Mouse (Mus musculus) liver, embryonic 16.5 days (tissue): ENCODE results near the gene Deup1. TPM values are rescaled to one million over a fixed set of nuclear protein-coding genes. Genes with fewer than 3 reads are reported as not detected.

ENCODE experiments used
- ATAC-seq: fragments of 200-750 bp; cut with Nextera tagmentation; 2 replicates; pipeline ENCODE4 v1.8.0; 2017; ENCODE audit warnings: low read depth, mild to moderate bottlenecking, moderate number of reproducible peaks, moderate library complexity
- H3K27ac ChIP-seq: fragments of 300-500 bp; sonication (generic); 2 replicates; pipeline ENCODE4 v1.5.1; 2014; ENCODE audit warnings: mild to moderate bottlenecking, low read length
- H3K27me3 ChIP-seq: fragments of 300-500 bp; sonication (generic); 2 replicates; pipeline ENCODE4 v1.6.1; 2014; ENCODE audit warnings: low read depth, low read length, mixed read lengths; ENCODE audit not compliant: control insufficient read depth, insufficient read depth
- H3K36me3 ChIP-seq: fragments of 300-500 bp; sonication (generic); 2 replicates; pipeline ENCODE4 v1.6.1; 2014; ENCODE audit warnings: mild to moderate bottlenecking; ENCODE audit not compliant: control insufficient read depth, insufficient read depth
- H3K4me1 ChIP-seq: fragments of 300-500 bp; sonication (generic); 2 replicates; pipeline ENCODE4 v1.6.1; 2014; ENCODE audit warnings: low read depth, low read length, mixed read lengths; ENCODE audit not compliant: control insufficient read depth
- H3K4me2 ChIP-seq: fragments of 300-500 bp; sonication (generic); 2 replicates; pipeline ENCODE4 v1.6.1; 2014; ENCODE audit warnings: low read depth, low read length, mixed read lengths
- H3K4me3 ChIP-seq: fragments of 300-500 bp; sonication (generic); 2 replicates; pipeline ENCODE4 v1.5.1; 2014; ENCODE audit warnings: low read depth, mild to moderate bottlenecking, low read length
- H3K9ac ChIP-seq: fragments of 300-500 bp; sonication (generic); 2 replicates; pipeline ENCODE4 v1.6.1; 2014; ENCODE audit warnings: low read depth, low read length
- H3K9me3 ChIP-seq: fragments of 300-500 bp; sonication (generic); replicated peaks from 2 replicates; pipeline ENCODE4 v1.6.1; 2016; ENCODE audit warnings: low read length; ENCODE audit not compliant: control insufficient read depth
- WGBS: fragments of 180-500 bp; shearing (Covaris S2); extraction: QIAGEN DNeasy Blood & Tissue Kit; methylation state at CpG from one replicate; pipeline ENCODE4 v1.1.7; 2014; ENCODE audit not compliant: insufficient replicate concordance; 5-methylcytosine and 5-hydroxymethylcytosine counted together
- polyA plus RNA-seq: library from polyadenylated mRNA; unstranded; fragments of >200 nt; fragmentation: Nextera tagmentation; extraction: Ambion mirVana; gene quantifications from 2 replicates; pipeline ENCODE4 v1.2.1, GENCODE M21; 2015

Deup1 gene
- polyA plus RNA-seq, 1 experiment from 2014 or later = 0.09 TPM

DNA sequence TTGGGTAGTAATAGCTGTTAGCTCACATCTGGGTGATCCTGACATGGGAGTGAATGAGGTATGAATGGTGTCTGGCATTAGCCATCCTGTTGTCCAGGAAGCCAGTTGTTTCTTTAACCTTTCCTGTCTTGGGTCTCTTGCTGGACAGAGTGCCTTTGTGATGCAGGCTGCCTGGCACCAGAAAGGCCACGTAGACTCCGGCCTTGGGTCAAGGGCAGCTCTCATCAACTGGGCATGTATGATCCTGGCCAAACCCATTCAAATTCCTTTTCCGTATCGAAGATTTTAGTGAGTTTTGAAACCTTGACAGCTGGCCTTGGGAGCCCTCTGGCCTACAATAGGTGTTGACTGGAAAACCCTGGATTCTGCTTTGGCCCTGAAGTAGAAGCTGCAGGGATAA lies 109.8 kb downstream of the Deup1 start:
- Histone ChIP-seq H3K36me3 (no peaks in the 10 kb centered on the region), H3K9ac (no peak overlapping the region), H3K27ac (no peak overlapping the region), H3K9me3 (no peaks in the 10 kb centered on the region), H3K4me2 (no peak overlapping the region), H3K27me3 (no peaks in the 10 kb centered on the region), H3K4me1 (no peaks in the 10 kb centered on the region), H3K4me3 (no peak overlapping the region)
- ATAC-seq = no peak
- WGBS = 76% methylated on average over 4 of the region's 4 CpGs

DNA sequence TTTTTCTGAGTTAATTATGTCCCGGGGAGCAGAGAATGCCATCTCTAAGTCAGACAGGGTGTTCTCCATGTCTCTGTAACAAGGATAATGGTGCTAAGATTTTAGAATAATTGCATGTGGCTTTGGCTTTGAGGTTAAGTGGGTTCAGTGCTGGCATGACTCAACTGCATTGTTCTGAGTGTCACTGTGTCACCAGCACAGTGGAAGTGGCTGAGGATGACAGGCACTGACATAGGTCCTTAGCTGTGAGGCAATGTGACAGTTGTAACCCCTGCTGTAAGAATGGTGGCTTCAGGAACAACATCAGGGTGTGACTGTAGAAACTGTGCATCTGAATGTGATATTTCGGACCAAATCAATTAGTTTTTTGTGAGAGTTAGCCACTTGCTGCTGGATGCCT lies 111.7 kb downstream of the Deup1 start:
- Histone ChIP-seq H3K27ac (no peak overlapping the region), H3K4me3 (no peak overlapping the region), H3K9ac (no peak overlapping the region), H3K4me1 (no peaks in the 10 kb centered on the region; the same call in 1 of the 2 replicates), H3K4me2 (no peak overlapping the region), H3K27me3 (no peaks in the 10 kb centered on the region), H3K9me3 (no peaks in the 10 kb centered on the region), H3K36me3 (no peaks in the 10 kb centered on the region)
- WGBS = 64% methylated on average over 2 of the region's 2 CpGs
- no peak for ATAC-seq

GRCm38 (mm10) chr9:15512918-15513317 lies 114.8 kb downstream of the Deup1 start:
- H3K36me3 ChIP-seq = no peaks in the 10 kb centered on the region

DNA sequence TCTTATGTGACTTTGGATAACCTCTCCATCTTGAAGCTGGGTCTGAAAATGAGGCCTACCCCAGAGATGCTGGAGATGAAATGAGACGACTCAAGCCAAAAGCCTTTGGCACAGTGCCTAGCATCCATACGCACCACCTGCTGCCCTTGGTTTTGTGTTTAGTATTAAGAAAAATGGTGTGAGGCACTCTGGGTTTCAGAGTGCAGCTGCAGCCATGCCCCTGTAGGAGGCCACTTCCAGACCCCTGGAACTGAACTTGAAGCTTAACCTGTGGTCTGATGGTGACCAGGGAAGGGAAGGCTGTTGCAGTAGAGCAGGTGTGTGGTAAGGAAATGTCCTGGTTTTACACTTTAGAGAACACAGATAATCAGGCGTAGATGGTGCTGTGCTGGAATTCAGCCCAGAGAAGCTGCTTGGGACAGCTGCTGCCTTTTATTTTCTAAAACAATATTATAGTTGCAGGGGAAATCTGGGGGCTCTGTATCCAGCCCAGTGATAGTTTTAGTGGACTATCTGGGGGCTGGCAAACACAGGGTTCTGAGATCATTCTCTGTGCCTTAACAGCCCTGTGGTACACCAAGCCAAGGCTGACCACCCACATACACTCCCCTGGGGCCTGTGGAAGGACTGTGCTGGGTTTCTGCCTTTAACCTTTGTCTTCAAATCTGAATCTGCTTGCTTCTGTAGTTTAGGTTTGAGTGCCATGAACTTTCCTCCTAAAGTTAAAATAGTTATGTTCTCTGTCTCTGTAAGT lies 117.0 kb downstream of the Deup1 start:
- Histone ChIP-seq H3K4me2 (no peak overlapping the region), H3K9ac (no peak overlapping the region), H3K4me1 (peaks cover 4% of the 10 kb centered on the region), H3K4me3 (no peak overlapping the region), H3K27me3 (no peaks in the 10 kb centered on the region), H3K36me3 (no peaks in the 10 kb centered on the region), H3K9me3 (no peaks in the 10 kb centered on the region), H3K27ac (no peak overlapping the region)
- ATAC-seq = no peak
- 63% methylated on average over 3 of the region's 3 CpGs for WGBS

More at GRCm38 (mm10) chr9:15512918-15513317, 114.8 kb downstream of the Deup1 start:
- 57% methylated on average over 7 of the region's 7 CpGs for whole genome bisulfite sequencing
- Histone ChIP-seq H3K4me1 (no peaks in the 10 kb centered on the region; the same call in 1 of the 2 replicates), H3K4me3 (no peak overlapping the region), H3K9me3 (no peaks in the 10 kb centered on the region), H3K4me2 (no peak overlapping the region), H3K9ac (no peak overlapping the region), H3K27me3 (no peaks in the 10 kb centered on the region), H3K27ac (no peak overlapping the region)
- no peak for ATAC-seq

Other genes with a start within 250 kb of the Deup1 start
- 0.83 and 1.2 TPM in 2 replicates for gene Smco4, start 134.5 kb downstream of the Deup1 start, polyA plus RNA-seq
- 1.5 and 1.7 TPM in 2 replicates for gene Slc36a4, start 81.8 kb upstream of the Deup1 start, polyA plus RNA-seq
- gene Mtnr1b, start 246.6 kb upstream of the Deup1 start, polyA plus RNA-seq = not detected in 2 replicates